Mouse (Mus musculus): ENCODE data around the gene Tiam1. TPM values are rescaled to one million over a fixed set of nuclear protein-coding genes. Genes with fewer than 3 reads are reported as not detected.

Gene Tiam1
- polyA plus RNA-seq, 1 experiment from 2014 or later: 3.7 TPM

DNA sequence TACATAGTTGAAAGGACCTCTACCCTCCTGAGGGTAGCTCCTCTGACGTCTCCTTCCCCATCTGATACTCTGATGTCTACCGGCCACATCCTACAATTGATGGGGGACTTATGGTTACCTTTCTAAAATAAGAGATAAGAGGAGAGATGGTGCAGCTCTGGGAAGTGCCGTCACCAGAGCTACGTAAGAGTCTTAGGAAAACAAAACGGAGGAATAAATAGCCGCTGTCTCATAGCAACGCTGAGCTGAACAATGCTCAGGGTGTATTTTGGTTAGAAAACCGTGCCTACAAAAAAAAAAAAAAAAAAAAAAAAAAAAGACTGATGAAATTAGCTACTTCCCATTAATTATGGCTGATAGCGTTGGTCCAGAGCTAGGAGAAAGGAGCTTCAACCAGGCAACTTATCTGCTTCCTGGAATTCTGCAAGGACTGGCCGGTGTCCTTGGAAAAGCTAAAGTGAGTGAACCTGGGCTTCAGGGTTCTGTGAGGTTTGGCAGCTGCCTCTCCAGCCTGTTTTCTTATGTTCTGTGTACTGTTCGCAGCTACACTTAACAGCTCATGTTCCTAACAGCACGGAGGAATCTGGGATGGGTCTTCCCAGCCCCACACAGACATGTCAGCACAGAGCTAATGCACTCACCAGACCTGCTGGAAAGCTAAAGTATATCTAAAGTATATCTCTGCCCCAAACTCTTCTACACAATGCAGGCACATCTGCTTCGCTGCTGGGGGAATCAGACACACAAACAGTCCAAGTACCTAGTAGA lies 26.5 kb upstream of the Tiam1 start:
- Histone ChIP-seq H3K9ac (replicated peaks; ENCODE audit: low read depth) (no peak overlapping the region), H3K9me3 (ENCODE audit: low read length) (no peaks in the 10 kb centered on the region), H3K4me3 (ENCODE audit: low read depth, low read length) (no peak overlapping the region), H3K4me1 (ENCODE audit: insufficient read depth, low read depth, low read length) (no peaks in the 10 kb centered on the region), H3K27ac (ENCODE audit: low read length) (no peak overlapping the region), H3K27me3 (replicated peaks; ENCODE audit: insufficient read depth, low read length) (no peaks in the 10 kb centered on the region), H3K4me2 (replicated peaks; ENCODE audit: low read depth, low read length) (no peak overlapping the region), H3K36me3 (ENCODE audit: insufficient read depth, low read length) (no peaks in the 10 kb centered on the region)
- TF ChIP-seq CTCF (IDR thresholded peaks at IDR 0.05) (no peak), EP300 (IDR thresholded peaks at IDR 0.05) (no peak)
- ATAC-seq (no peak), DNase-seq (ENCODE audit: low spot score) (no peak)
- WGBS: 55% methylated on average over 13 of the region's 13 CpGs

DNA sequence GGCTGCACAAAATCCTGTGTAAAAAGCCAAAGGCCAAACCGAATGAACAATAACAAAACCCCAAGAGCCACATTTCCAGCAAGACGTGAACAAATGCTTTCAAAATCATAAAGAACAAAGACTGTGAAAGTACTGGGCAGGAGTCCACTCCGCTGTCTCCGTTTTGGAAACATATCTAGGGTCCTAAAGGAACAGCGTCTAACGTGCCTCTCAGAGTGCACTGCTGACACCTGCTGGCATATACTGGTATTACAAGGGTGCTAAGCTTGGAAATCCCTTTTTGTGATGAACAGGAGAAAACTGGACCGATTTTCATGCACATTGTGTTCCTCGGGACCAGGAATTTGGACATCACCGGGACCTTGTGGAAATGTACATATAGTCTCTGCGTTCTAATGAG lies 24.1 kb upstream of the Tiam1 start:
- Histone ChIP-seq H3K4me3 (ENCODE audit: low read depth, low read length) (no peak overlapping the region), H3K36me3 (ENCODE audit: insufficient read depth, low read length) (no peaks in the 10 kb centered on the region), H3K9me3 (ENCODE audit: low read length) (no peaks in the 10 kb centered on the region), H3K27ac (ENCODE audit: low read length) (no peak overlapping the region), H3K4me2 (replicated peaks; ENCODE audit: low read depth, low read length) (no peak overlapping the region), H3K27me3 (replicated peaks; ENCODE audit: insufficient read depth, low read length) (no peaks in the 10 kb centered on the region), H3K4me1 (ENCODE audit: insufficient read depth, low read depth, low read length) (no peaks in the 10 kb centered on the region), H3K9ac (replicated peaks; ENCODE audit: low read depth) (no peak overlapping the region)
- DNase-seq (ENCODE audit: low spot score) (peak; percentile 75), ATAC-seq (peak; percentile 46)
- no peak for TF ChIP-seq EP300 (IDR thresholded peaks at IDR 0.05)
- TF ChIP-seq CTCF (IDR thresholded peaks at IDR 0.05): peak; percentile 99
- 27% methylated on average over 10 of the region's 10 CpGs for WGBS

DNA sequence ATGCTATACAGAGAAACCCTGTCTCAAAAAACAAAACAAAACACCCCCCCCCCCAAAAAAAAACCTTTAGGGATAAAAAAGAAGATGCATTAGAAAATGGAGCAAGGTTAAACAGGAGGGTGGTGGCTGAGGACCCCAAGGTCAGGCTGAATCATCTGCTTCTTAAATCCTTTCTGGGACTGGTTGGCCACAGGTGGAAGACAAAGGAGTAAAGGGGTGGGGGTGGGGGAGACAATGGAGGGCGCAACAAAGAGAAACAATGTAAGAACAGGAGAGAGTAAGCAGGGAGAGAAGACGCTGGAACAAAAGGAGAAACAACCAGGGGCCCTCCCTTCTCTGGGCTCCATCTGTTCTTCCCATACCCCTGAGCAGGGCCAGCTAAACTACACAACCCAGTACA lies 21.9 kb upstream of the Tiam1 start:
- Histone ChIP-seq H3K27me3 (replicated peaks; ENCODE audit: insufficient read depth, low read length) (no peaks in the 10 kb centered on the region), H3K4me3 (ENCODE audit: low read depth, low read length) (no peak overlapping the region), H3K36me3 (ENCODE audit: insufficient read depth, low read length) (no peaks in the 10 kb centered on the region), H3K9ac (replicated peaks; ENCODE audit: low read depth) (no peak overlapping the region), H3K4me2 (replicated peaks; ENCODE audit: low read depth, low read length) (no peak overlapping the region), H3K9me3 (ENCODE audit: low read length) (no peaks in the 10 kb centered on the region), H3K4me1 (ENCODE audit: insufficient read depth, low read depth, low read length) (no peaks in the 10 kb centered on the region), H3K27ac (ENCODE audit: low read length) (no peak overlapping the region)
- ATAC-seq (no peak), DNase-seq (ENCODE audit: low spot score) (no peak)
- 73% methylated on average over 2 of the region's 2 CpGs for WGBS
- TF ChIP-seq EP300 (IDR thresholded peaks at IDR 0.05) (no peak), CTCF (IDR thresholded peaks at IDR 0.05) (no peak)

DNA sequence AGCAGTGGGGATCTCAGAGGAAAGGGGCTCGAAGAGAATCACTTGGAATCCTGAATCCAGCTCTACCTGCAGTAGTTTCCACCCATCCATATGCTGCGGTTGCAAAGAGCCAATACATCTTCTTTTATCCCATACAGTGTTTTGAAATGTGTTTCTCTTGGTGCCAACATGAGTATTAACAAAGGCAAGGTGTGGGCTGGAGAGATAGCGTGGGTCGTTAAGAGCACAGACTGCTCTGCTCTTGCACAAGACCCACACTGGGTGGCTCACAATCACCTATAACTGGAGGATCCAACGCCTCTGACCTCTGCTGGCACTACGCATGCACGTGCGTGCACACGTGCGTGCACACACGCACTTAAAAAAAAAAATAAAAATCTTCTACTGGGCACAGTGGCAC lies 21.4 kb upstream of the Tiam1 start:
- DNase-seq (ENCODE audit: low spot score): no peak
- no peak overlapping the region for H3K27ac ChIP-seq (ENCODE audit: low read length)
- H3K27me3 ChIP-seq (replicated peaks; ENCODE audit: insufficient read depth, low read length): no peaks in the 10 kb centered on the region
- H3K9me3 ChIP-seq (ENCODE audit: low read length): no peaks in the 10 kb centered on the region
- H3K4me2 ChIP-seq (replicated peaks; ENCODE audit: low read depth, low read length): no peak overlapping the region
- H3K4me3 ChIP-seq (ENCODE audit: low read depth, low read length): no peak overlapping the region
- 88% methylated on average over 11 of the region's 11 CpGs for WGBS
- TF ChIP-seq EP300 (IDR thresholded peaks at IDR 0.05): no peak
- H3K4me1 ChIP-seq (ENCODE audit: insufficient read depth, low read depth, low read length): no peaks in the 10 kb centered on the region
- no peaks in the 10 kb centered on the region for H3K36me3 ChIP-seq (ENCODE audit: insufficient read depth, low read length)
- no peak for ATAC-seq
- H3K9ac ChIP-seq (replicated peaks; ENCODE audit: low read depth): no peak overlapping the region

DNA sequence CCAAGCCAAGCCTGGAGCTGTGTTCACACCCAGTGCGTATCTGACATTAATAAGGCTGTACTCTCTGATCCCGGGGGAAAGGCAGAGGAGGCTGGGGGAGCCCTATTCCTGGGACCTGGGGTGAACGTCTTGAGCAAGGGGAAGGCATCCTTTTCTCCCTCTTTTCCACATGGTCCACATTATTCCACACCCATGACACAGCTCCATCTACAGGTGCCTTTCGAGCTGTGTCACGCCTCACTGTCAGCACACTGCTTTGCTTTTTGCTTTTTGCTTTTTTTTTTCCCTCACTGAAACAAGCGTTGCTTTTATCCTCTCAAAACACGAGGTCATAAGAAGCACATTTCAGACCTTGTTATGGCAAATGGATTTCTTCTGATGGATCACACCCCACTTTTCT lies 11.5 kb upstream of the Tiam1 start:
- Histone ChIP-seq H3K9ac (replicated peaks; ENCODE audit: low read depth) (no peak overlapping the region), H3K27ac (ENCODE audit: low read length) (no peak overlapping the region), H3K4me2 (replicated peaks; ENCODE audit: low read depth, low read length) (no peak overlapping the region), H3K4me1 (ENCODE audit: insufficient read depth, low read depth, low read length) (no peaks in the 10 kb centered on the region), H3K36me3 (ENCODE audit: insufficient read depth, low read length) (no peaks in the 10 kb centered on the region), H3K4me3 (ENCODE audit: low read depth, low read length) (no peak overlapping the region), H3K9me3 (ENCODE audit: low read length) (no peaks in the 10 kb centered on the region), H3K27me3 (replicated peaks; ENCODE audit: insufficient read depth, low read length) (no peaks in the 10 kb centered on the region)
- TF ChIP-seq CTCF (IDR thresholded peaks at IDR 0.05): peak; percentile 50
- no peak for TF ChIP-seq EP300 (IDR thresholded peaks at IDR 0.05)
- DNase-seq (ENCODE audit: low spot score) (no peak), ATAC-seq (no peak)
- WGBS: 42% methylated on average over 7 of the region's 7 CpGs

DNA sequence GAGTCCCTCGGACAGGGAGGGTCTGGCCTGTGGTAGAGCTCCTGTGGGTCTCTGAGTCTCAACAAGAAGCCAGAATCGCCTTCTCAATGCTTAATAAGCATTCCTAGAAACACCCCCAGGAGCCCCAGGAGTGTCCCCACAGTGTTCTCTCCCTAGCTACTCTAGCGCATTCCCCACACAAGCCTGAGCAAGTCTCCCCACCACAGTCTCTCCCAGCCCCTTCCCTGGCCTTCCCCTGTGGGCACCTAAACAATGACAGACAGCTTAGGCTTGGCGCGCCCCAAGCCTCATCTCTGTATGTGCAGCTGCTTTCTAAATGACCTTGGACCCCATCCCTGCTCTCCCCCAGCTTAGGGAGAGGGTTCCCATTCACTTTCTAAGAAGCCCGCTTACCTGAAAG lies 7.3 kb upstream of the Tiam1 start:
- no peak overlapping the region for H3K4me2 ChIP-seq (replicated peaks; ENCODE audit: low read depth, low read length)
- WGBS: 90% methylated on average over 6 of the region's 6 CpGs
- ATAC-seq: no peak

More for the DNA sequence above, 7.3 kb upstream of the Tiam1 start:
- Histone ChIP-seq H3K9ac (replicated peaks; ENCODE audit: low read depth) (no peak overlapping the region), H3K27ac (ENCODE audit: low read length) (no peak overlapping the region), H3K36me3 (ENCODE audit: insufficient read depth, low read length) (no peaks in the 10 kb centered on the region), H3K27me3 (replicated peaks; ENCODE audit: insufficient read depth, low read length) (no peaks in the 10 kb centered on the region), H3K4me1 (ENCODE audit: insufficient read depth, low read depth, low read length) (no peaks in the 10 kb centered on the region), H3K9me3 (ENCODE audit: low read length) (no peaks in the 10 kb centered on the region), H3K4me3 (ENCODE audit: low read depth, low read length) (no peak overlapping the region)
- no peak for DNase-seq (ENCODE audit: low spot score)
- TF ChIP-seq EP300 (IDR thresholded peaks at IDR 0.05) (no peak), CTCF (IDR thresholded peaks at IDR 0.05) (no peak)
